Mouse (Mus musculus) heart, postnatal 0 days (tissue): ENCODE data around the gene Npy. TPM values are rescaled to one million over a fixed set of nuclear protein-coding genes. Genes with fewer than 3 reads are reported as not detected.
A peak's percentile ranks its signal among the peaks of the same experiment; 100 is the strongest.

Source experiments
- ATAC-seq: fragments of 200-750 bp; cut with Nextera tagmentation; 2 replicates; pipeline ENCODE4 v1.8.0; 2017; ENCODE audit warnings: low read depth, moderate number of reproducible peaks, moderate library complexity; ENCODE audit not compliant: insufficient read depth
- DNase-seq: peaks from one replicate; pipeline ENCODE4 v3.0.0-alpha.2; 2016; ENCODE audit warnings: low spot score
- H3K27ac ChIP-seq: fragments of 300-500 bp; sonication (generic); 2 replicates; pipeline ENCODE4 v1.5.1; 2014; ENCODE audit warnings: low read depth, mild to moderate bottlenecking
- H3K27me3 ChIP-seq: fragments of 300-500 bp; sonication (generic); 2 replicates; pipeline ENCODE4 v1.6.1; 2014; ENCODE audit warnings: low read length, mixed read lengths; ENCODE audit not compliant: control insufficient read depth, insufficient read depth
- H3K36me3 ChIP-seq: fragments of 300-500 bp; sonication (generic); replicated peaks from 2 replicates; pipeline ENCODE4 v1.6.1; 2014; ENCODE audit warnings: low read length, mixed read lengths; ENCODE audit not compliant: control insufficient read depth, insufficient read depth
- H3K4me1 ChIP-seq: fragments of 300-500 bp; sonication (generic); 2 replicates; pipeline ENCODE4 v1.6.1; 2014; ENCODE audit warnings: antibody characterized with exemption; ENCODE audit not compliant: control insufficient read depth, insufficient read depth
- H3K4me2 ChIP-seq: fragments of 300-500 bp; sonication (generic); 2 replicates; pipeline ENCODE4 v1.6.1; 2014; ENCODE audit warnings: low read depth, mild to moderate bottlenecking, low read length, moderate library complexity
- H3K4me3 ChIP-seq: fragments of 300-500 bp; sonication (generic); 2 replicates; pipeline ENCODE4 v1.5.1; 2014; ENCODE audit warnings: low read depth, low read length
- H3K9ac ChIP-seq: fragments of 300-500 bp; sonication (generic); replicated peaks from 2 replicates; pipeline ENCODE4 v1.6.1; 2014; ENCODE audit warnings: low read depth, low read length, mixed read lengths
- H3K9me3 ChIP-seq: fragments of 300-500 bp; sonication (generic); replicated peaks from 2 replicates; pipeline ENCODE4 v1.6.1; 2016; ENCODE audit warnings: low read length; ENCODE audit not compliant: control insufficient read depth
- CTCF ChIP-seq: IDR thresholded peaks from 2 replicates; pipeline ENCODE4 v1.5.1; 2016; ENCODE audit warnings: antibody characterized with exemption, control low read depth, low read depth
- EP300 ChIP-seq: IDR thresholded peaks from 2 replicates; pipeline ENCODE4 v1.6.1; 2016; ENCODE audit warnings: antibody characterized with exemption, low read depth
- WGBS: fragments of 180-500 bp; shearing (Covaris S2); extraction: QIAGEN DNeasy Blood & Tissue Kit; methylation state at CpG from one replicate; pipeline ENCODE4 v1.1.7; 2014; 5-methylcytosine and 5-hydroxymethylcytosine counted together
- polyA plus RNA-seq: library from polyadenylated mRNA; unstranded; fragments of >200 nt; fragmentation: Nextera tagmentation; extraction: Ambion mirVana; gene quantifications from 2 replicates; pipeline ENCODE4 v1.2.1, GENCODE M21; 2015
- total RNA-seq: library from RNA; depleted of rRNA; stranded (reverse); fragments of >200 nt; gene quantifications from 2 replicates; pipeline ENCODE4 v1.2.3, GENCODE M21; 2014; ENCODE audit warnings: low replicate concordance; rRNA removed

Npy gene
- total RNA-seq (not detected in 2 replicates), polyA plus RNA-seq (0.67 and 1.4 TPM in 2 replicates)

DNA sequence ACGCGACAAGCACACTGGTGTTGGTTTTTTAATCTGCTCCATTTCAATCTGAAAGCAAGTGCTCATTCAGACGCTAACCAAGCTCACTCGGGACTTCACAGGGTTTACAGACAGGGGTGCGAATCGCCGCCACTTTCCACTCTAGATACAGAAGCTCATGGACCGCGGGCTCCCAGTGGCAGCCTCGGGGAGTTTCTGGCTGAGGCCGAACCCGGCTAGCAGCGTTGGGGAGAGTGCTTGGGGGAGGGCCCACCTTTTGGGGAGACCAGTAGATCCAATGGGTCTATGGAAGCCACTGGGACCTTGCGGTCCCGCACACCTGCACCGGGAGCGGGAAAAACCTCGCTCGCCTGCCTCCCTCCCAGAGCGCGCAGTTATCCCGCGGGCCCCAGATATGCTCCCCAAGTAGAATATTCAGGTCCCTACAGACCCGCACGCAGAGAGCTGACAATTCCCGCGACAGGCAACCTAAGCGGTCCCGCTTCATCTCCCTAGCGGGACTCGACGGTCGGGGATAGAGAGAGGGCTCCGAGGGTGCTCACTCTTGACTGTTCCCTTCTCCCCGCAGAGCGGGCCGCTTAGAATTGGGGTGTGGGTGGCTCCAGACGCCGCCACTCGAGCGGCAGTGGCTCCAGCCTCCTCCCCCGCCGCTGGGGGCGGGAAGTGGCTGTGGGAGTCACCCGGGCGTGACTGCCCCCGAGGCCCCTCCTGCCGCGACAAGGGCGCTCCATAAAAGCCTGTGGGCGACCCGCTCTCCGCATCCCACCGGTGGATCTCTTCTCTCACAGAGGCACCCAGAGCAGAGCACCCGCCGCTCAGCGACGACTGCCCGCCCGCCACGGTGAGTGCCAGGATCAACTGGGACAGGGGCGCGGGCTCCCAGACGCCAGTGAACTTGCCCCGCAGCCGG, at the start of gene Npy:
Gene Npy (plus strand): TSS at position 750 of the 910 bp plus-strand sequence.
- no peak for DNase-seq
- Histone ChIP-seq H3K9me3 (no peaks in the 10 kb centered on the region), H3K27ac (no peak within 1 kb of the TSS), H3K27me3 (peaks cover 60% of the 10 kb centered on the region), H3K9ac (no peak within 1 kb of the TSS), H3K4me1 (peaks cover 7% of the 10 kb centered on the region; the same call in 1 of the 2 replicates), H3K4me3 (peak within 1 kb of the TSS; percentile 54), H3K4me2 (peak within 1 kb of the TSS; percentile 90), H3K36me3 (no peaks in the 10 kb centered on the region)
- WGBS: 2% methylated on average over 58 of the region's 66 CpGs
- TF ChIP-seq EP300 (no peak), CTCF (no peak)
- ATAC-seq: peak; percentile 24; the same call in 1 of the 2 replicates

DNA sequence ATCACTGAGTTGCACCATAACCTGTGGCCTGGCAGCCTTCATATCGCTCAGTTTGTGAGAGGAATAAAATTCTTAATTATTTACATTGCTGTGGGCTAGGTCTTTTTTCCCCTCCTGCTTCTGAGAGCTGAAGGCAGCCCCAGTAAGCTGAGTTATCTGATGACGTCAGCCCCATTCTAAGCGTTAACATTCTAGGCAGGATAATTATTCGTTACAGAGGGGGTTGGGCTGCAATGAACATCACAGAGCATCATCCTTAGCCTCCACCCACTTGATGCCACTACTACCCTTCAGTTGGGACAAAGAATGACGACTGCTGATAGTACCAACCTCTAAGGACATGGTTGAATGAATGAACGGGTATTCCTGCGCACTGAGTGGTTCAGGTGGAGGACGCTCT, 47.5 kb upstream of the Npy start:
- no peak for ATAC-seq

GRCm38 (mm10) chr6:49778109-49778508, 44.4 kb upstream of the Npy start:
- Histone ChIP-seq H3K4me3 (no peak overlapping the region), H3K9me3 (no peaks in the 10 kb centered on the region), H3K9ac (no peak overlapping the region), H3K36me3 (no peaks in the 10 kb centered on the region), H3K27me3 (no peaks in the 10 kb centered on the region), H3K27ac (no peak overlapping the region), H3K4me1 (no peaks in the 10 kb centered on the region), H3K4me2 (no peak overlapping the region)
- TF ChIP-seq CTCF (no peak), EP300 (no peak)
- ATAC-seq: no peak
- WGBS: 64% methylated on average over 13 of the region's 13 CpGs
- no peak for DNase-seq

More for the DNA sequence above, 47.5 kb upstream of the Npy start:
- Histone ChIP-seq H3K27ac (no peak overlapping the region), H3K36me3 (no peaks in the 10 kb centered on the region), H3K4me2 (no peak overlapping the region), H3K9ac (no peak overlapping the region), H3K9me3 (no peaks in the 10 kb centered on the region), H3K4me3 (no peak overlapping the region), H3K4me1 (no peaks in the 10 kb centered on the region), H3K27me3 (no peaks in the 10 kb centered on the region)
- 57% methylated on average over 8 of the region's 8 CpGs for WGBS
- TF ChIP-seq CTCF (no peak), EP300 (no peak)
- DNase-seq: no peak

DNA sequence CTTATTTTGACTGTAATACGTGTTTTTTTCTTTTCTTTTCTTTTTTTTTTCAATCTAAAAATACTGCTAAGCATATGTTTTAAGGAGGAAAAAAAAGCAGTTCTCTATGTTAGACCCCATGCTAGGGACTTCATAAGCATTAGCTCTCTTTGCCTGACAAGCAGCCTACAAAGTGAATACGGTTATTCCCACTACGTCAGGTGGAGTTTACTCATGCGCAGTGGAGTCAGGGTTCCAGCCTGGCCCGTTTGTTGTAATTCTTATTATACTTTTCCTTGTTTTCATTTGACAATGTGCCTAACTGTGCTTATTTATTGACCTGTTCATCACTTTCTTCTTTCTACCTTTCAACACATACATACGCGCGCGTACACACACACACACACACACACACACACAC, 43.8 kb upstream of the Npy start:
- Histone ChIP-seq H3K9ac (no peak overlapping the region), H3K9me3 (no peaks in the 10 kb centered on the region), H3K27me3 (no peaks in the 10 kb centered on the region), H3K36me3 (no peaks in the 10 kb centered on the region), H3K4me2 (no peak overlapping the region), H3K4me1 (no peaks in the 10 kb centered on the region), H3K27ac (no peak overlapping the region), H3K4me3 (no peak overlapping the region)
- ATAC-seq: no peak
- 85% methylated on average over 9 of the region's 9 CpGs for WGBS
- TF ChIP-seq EP300 (no peak), CTCF (no peak)
- DNase-seq: no peak

- Histone ChIP-seq H3K27me3 (no peaks in the 10 kb centered on the region), H3K4me2 (no peak overlapping the region), H3K9ac (no peak overlapping the region), H3K4me3 (no peak overlapping the region), H3K4me1 (no peaks in the 10 kb centered on the region), H3K27ac (no peak overlapping the region), H3K36me3 (no peaks in the 10 kb centered on the region), H3K9me3 (no peaks in the 10 kb centered on the region)
- 49% methylated on average over 7 of the region's 7 CpGs for WGBS
- DNase-seq (no peak), ATAC-seq (no peak)
- no peak for TF ChIP-seq CTCF
- TF ChIP-seq EP300: no peak
Measured at GRCm38 (mm10) chr6:49779606-49780005, 42.9 kb upstream of the Npy start.
